Mouse (Mus musculus): ENCODE measurements around the gene Manf. TPM values are rescaled to one million over a fixed set of nuclear protein-coding genes. Genes with fewer than 3 reads are reported as not detected.

Manf gene
- polyA plus RNA-seq (2012; rRNA removed): 54.6 and 59.1 TPM in 2 replicates

GRCm38 (mm10) chr9:106891829-106892551 is at the start of gene Manf:
TSS of gene Manf (minus strand) at chr9:106891979.
- H3K27ac ChIP-seq (ENCODE audit: insufficient read depth, low read length): peak within 1 kb of the TSS; percentile 49; the same call in 1 of the 2 replicates
- H3K4me1 ChIP-seq (ENCODE audit: control insufficient read depth, insufficient read depth, low read length): peaks cover 9% of the 10 kb centered on the region; the same call in 1 of the 2 replicates
- H3K4me3 ChIP-seq (ENCODE audit: insufficient read depth, low read length): peak within 1 kb of the TSS; percentile 55

DNA sequence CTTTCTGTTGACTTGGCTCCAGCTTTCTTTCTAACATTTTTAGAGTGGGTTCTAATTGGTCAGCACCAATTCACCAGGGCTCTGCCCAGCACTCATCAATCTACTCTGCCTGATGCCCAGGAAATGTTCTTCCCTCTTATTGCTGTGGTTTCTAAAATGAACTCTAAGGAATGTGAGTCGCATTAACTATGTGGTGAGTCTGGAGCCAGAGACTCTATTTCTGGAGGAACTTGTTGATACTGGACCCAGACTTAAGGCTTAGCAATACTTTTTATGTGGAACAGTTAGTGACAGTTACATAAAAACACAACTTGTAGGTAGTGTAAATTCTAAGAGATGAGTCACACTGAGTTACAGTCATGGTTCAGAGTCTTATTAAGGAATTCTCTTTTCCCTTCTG is 43.2 kb upstream of the Manf start:
- no peak overlapping the region for H3K4me3 ChIP-seq (ENCODE audit: insufficient read depth, low read length)
- TF ChIP-seq POLR2A (IDR thresholded peaks at IDR 0.05; ENCODE audit: extremely low read depth, insufficient read depth, low read length): no peak
- TF ChIP-seq CTCF (IDR thresholded peaks at IDR 0.05; ENCODE audit: extremely low read depth, insufficient read depth, low read length): no peak
- no peak overlapping the region for H3K27ac ChIP-seq (ENCODE audit: insufficient read depth, low read length)
- H3K4me1 ChIP-seq (ENCODE audit: control insufficient read depth, insufficient read depth, low read length): peaks cover 3% of the 10 kb centered on the region; the same call in 1 of the 2 replicates

More at GRCm38 (mm10) chr9:106891829-106892551, at the start of gene Manf:
- TF ChIP-seq POLR2A (IDR thresholded peaks at IDR 0.05; ENCODE audit: extremely low read depth, insufficient read depth, low read length) (peak; percentile 96), CTCF (IDR thresholded peaks at IDR 0.05; ENCODE audit: extremely low read depth, insufficient read depth, low read length) (no peak)

GRCm38 (mm10) chr9:106914878-106915277 is 23.1 kb upstream of the Manf start:
- TF ChIP-seq POLR2A (IDR thresholded peaks at IDR 0.05; ENCODE audit: extremely low read depth, insufficient read depth, low read length): no peak
- TF ChIP-seq CTCF (IDR thresholded peaks at IDR 0.05; ENCODE audit: extremely low read depth, insufficient read depth, low read length): no peak
- Histone ChIP-seq H3K4me3 (ENCODE audit: insufficient read depth, low read length) (no peak overlapping the region), H3K4me1 (ENCODE audit: control insufficient read depth, insufficient read depth, low read length) (no peaks in the 10 kb centered on the region; the same call in 1 of the 2 replicates), H3K27ac (ENCODE audit: insufficient read depth, low read length) (no peak overlapping the region)

DNA sequence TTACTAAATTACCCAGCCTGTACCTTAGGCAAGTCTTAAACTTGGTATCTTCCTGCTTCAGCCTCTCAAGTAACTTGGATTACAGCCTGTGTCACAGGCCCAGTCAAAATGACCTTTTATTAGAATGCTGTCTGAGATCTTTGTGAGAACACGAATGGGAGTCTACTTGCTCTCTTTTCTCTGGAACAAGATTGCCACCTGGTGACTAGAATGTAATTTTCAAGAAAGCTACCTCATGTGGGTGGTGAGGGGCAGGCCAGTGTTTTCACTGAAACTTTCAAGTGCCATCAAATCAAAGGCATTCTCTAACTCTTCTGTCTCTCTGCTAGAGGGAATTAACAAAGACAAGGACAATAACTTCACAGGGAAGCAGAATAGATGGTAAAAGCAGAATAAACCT is 22.0 kb upstream of the Manf start:
- Histone ChIP-seq H3K4me1 (ENCODE audit: control insufficient read depth, insufficient read depth, low read length) (peaks cover 3% of the 10 kb centered on the region; the same call in 1 of the 2 replicates), H3K27ac (ENCODE audit: insufficient read depth, low read length) (no peak overlapping the region), H3K4me3 (ENCODE audit: insufficient read depth, low read length) (no peak overlapping the region)
- TF ChIP-seq CTCF (IDR thresholded peaks at IDR 0.05; ENCODE audit: extremely low read depth, insufficient read depth, low read length): no peak
- TF ChIP-seq POLR2A (IDR thresholded peaks at IDR 0.05; ENCODE audit: extremely low read depth, insufficient read depth, low read length): no peak

DNA sequence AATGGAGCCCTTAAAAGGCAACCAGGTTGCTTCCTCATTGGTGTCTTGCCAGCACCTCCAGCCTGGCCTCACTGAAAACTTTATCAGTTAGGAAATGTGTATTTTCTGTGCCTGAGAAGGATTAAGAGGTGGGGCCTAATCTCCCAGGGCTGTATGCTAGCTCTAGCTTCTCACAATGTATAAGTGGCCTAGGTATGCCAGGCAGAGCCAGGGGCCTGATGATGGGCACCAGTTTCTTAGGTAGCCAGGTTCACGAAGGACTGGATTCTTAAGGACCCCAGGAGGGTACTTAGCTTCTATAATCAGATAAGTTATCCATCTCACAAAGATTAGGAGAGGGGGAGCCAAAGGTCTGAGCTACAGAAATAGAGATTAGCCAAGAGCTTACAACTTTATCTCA is 19.8 kb upstream of the Manf start:
- Histone ChIP-seq H3K4me3 (ENCODE audit: insufficient read depth, low read length) (no peak overlapping the region), H3K4me1 (ENCODE audit: control insufficient read depth, insufficient read depth, low read length) (peaks cover 3% of the 10 kb centered on the region; the same call in 1 of the 2 replicates), H3K27ac (ENCODE audit: insufficient read depth, low read length) (no peak overlapping the region)
- TF ChIP-seq POLR2A (IDR thresholded peaks at IDR 0.05; ENCODE audit: extremely low read depth, insufficient read depth, low read length): no peak
- no peak for TF ChIP-seq CTCF (IDR thresholded peaks at IDR 0.05; ENCODE audit: extremely low read depth, insufficient read depth, low read length)

DNA sequence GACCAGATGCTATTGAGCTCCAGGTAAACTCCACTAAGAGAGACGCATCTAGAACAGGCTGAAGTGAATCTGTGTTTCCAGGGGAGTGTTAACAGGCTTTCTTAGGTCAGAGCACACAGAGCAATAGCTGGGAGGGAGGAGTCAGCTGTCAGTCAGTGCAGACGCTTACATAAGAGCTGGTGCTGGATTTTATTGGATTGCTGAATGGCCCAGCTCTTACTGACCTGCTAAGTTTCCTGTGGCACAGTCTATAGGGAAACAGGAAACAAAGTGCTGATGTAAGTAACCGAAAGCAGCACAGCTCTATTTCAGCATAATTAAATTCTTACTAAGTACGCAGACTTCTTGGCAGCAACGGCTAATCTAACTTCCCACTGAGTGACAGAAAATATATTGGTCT is 16.9 kb upstream of the Manf start:
- H3K4me3 ChIP-seq (ENCODE audit: insufficient read depth, low read length): no peak overlapping the region
- H3K27ac ChIP-seq (ENCODE audit: insufficient read depth, low read length): peak overlapping the region; percentile 28; the same call in 1 of the 2 replicates
- no peak for TF ChIP-seq POLR2A (IDR thresholded peaks at IDR 0.05; ENCODE audit: extremely low read depth, insufficient read depth, low read length)
- no peak for TF ChIP-seq CTCF (IDR thresholded peaks at IDR 0.05; ENCODE audit: extremely low read depth, insufficient read depth, low read length)
- H3K4me1 ChIP-seq (ENCODE audit: control insufficient read depth, insufficient read depth, low read length): peaks cover 3% of the 10 kb centered on the region; the same call in 1 of the 2 replicates

- H3K27ac ChIP-seq (ENCODE audit: insufficient read depth, low read length): no peak overlapping the region
- H3K4me3 ChIP-seq (ENCODE audit: insufficient read depth, low read length): no peak overlapping the region
- H3K4me1 ChIP-seq (ENCODE audit: control insufficient read depth, insufficient read depth, low read length): peaks cover 3% of the 10 kb centered on the region; the same call in 1 of the 2 replicates
- TF ChIP-seq POLR2A (IDR thresholded peaks at IDR 0.05; ENCODE audit: extremely low read depth, insufficient read depth, low read length): no peak
- TF ChIP-seq CTCF (IDR thresholded peaks at IDR 0.05; ENCODE audit: extremely low read depth, insufficient read depth, low read length): no peak
These were observed 16.4 kb upstream of the Manf start for GRCm38 (mm10) chr9:106908174-106908573.

DNA sequence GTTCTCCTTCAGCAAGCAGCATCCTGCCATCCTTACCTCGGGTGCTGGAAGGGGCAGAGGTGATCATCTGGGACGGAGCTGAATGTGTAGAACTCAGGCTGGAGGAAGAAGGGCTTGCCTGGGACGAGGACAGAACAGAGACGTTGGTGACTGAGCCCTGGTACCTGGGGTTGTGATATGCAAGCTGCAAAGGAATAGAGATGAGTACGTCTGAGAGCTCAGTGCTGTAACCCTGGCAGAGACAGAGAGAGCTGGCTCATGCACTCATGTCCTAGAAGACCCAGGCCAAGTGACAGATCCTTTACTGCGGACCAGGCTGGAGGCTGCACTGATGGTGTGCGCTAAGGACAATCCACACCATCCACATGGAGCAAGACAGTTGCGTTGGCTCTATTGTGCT is 14.8 kb upstream of the Manf start:
- Histone ChIP-seq H3K4me3 (ENCODE audit: insufficient read depth, low read length) (no peak overlapping the region), H3K4me1 (ENCODE audit: control insufficient read depth, insufficient read depth, low read length) (peaks cover 4% of the 10 kb centered on the region), H3K27ac (ENCODE audit: insufficient read depth, low read length) (no peak overlapping the region)
- no peak for TF ChIP-seq POLR2A (IDR thresholded peaks at IDR 0.05; ENCODE audit: extremely low read depth, insufficient read depth, low read length)
- no peak for TF ChIP-seq CTCF (IDR thresholded peaks at IDR 0.05; ENCODE audit: extremely low read depth, insufficient read depth, low read length)

- TF ChIP-seq CTCF (IDR thresholded peaks at IDR 0.05; ENCODE audit: extremely low read depth, insufficient read depth, low read length) (peak; percentile 62), POLR2A (IDR thresholded peaks at IDR 0.05; ENCODE audit: extremely low read depth, insufficient read depth, low read length) (no peak)
These were observed 12.0 kb upstream of the Manf start for GRCm38 (mm10) chr9:106903791-106904134.

More at GRCm38 (mm10) chr9:106903791-106904134, 12.0 kb upstream of the Manf start:
- Histone ChIP-seq H3K4me1 (ENCODE audit: control insufficient read depth, insufficient read depth, low read length) (peaks cover 1% of the 10 kb centered on the region; the same call in 1 of the 2 replicates), H3K27ac (ENCODE audit: insufficient read depth, low read length) (no peak overlapping the region), H3K4me3 (ENCODE audit: insufficient read depth, low read length) (no peak overlapping the region)

Data from cortical plate, adult 2 months (tissue).